Mouse (Mus musculus): Measurements from ENCODE around the gene Trip12. TPM values are rescaled to one million over a fixed set of nuclear protein-coding genes. Genes with fewer than 3 reads are reported as not detected.

Gene Trip12
- polyA plus RNA-seq, 1 experiment from 2014 or later: 37.3 TPM

DNA sequence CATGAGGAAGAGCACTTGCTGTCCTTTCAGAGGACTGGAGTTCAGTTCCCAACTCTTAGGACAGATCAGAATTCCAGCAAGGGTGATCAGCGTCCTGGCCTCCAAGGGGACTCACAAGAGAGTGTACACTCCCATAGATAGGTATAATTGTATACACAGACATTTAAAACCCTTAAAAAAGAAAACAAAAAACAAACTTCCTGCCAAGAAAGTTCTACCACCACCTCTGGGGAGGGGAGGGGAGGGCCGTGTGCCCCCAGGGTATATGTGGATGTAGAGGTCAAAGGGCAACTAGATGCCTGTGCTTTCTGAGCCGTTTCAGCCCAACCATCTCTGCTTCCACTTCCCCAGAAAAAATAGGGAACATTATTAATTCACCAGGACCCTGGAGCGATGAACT lies 32.6 kb upstream of the Trip12 start:
- Histone ChIP-seq H3K36me3 (no peaks in the 10 kb centered on the region), H3K4me2 (no peak overlapping the region), H3K4me1 (no peaks in the 10 kb centered on the region), H3K27ac (replicated peaks) (no peak overlapping the region), H3K27me3 (replicated peaks) (no peaks in the 10 kb centered on the region), H3K9me3 (replicated peaks) (no peaks in the 10 kb centered on the region), H3K4me3 (replicated peaks) (no peak overlapping the region), H3K9ac (replicated peaks) (no peak overlapping the region)
- WGBS: 77% methylated on average over 4 of the region's 4 CpGs
- no peak for ATAC-seq (ENCODE audit: low FRiP score)

- no peak overlapping the region for H3K4me2 ChIP-seq
- H3K4me3 ChIP-seq (replicated peaks): no peak overlapping the region
- H3K9me3 ChIP-seq (replicated peaks): no peaks in the 10 kb centered on the region
- 13% methylated on average over 3 of the region's 3 CpGs for WGBS
- no peak for ATAC-seq (ENCODE audit: low FRiP score)
- no peaks in the 10 kb centered on the region for H3K27me3 ChIP-seq (replicated peaks)
- H3K27ac ChIP-seq (replicated peaks): no peak overlapping the region
- no peak overlapping the region for H3K9ac ChIP-seq (replicated peaks)
- no peaks in the 10 kb centered on the region for H3K4me1 ChIP-seq
- H3K36me3 ChIP-seq: no peaks in the 10 kb centered on the region
Observed at GRCm38 (mm10) chr1:84872105-84872504, 31.8 kb upstream of the Trip12 start.

GRCm38 (mm10) chr1:84871131-84871530 lies 30.8 kb upstream of the Trip12 start:
- Histone ChIP-seq H3K27me3 (replicated peaks) (no peaks in the 10 kb centered on the region), H3K4me3 (replicated peaks) (no peak overlapping the region), H3K36me3 (no peaks in the 10 kb centered on the region), H3K4me1 (no peaks in the 10 kb centered on the region), H3K4me2 (no peak overlapping the region), H3K9ac (replicated peaks) (no peak overlapping the region), H3K27ac (replicated peaks) (no peak overlapping the region), H3K9me3 (replicated peaks) (no peaks in the 10 kb centered on the region)
- 70% methylated on average over 6 of the region's 6 CpGs for WGBS
- ATAC-seq (ENCODE audit: low FRiP score): no peak

GRCm38 (mm10) chr1:84869498-84869897 lies 29.2 kb upstream of the Trip12 start:
- no peaks in the 10 kb centered on the region for H3K27me3 ChIP-seq (replicated peaks)
- H3K9ac ChIP-seq (replicated peaks): no peak overlapping the region
- H3K9me3 ChIP-seq (replicated peaks): no peaks in the 10 kb centered on the region
- no peak overlapping the region for H3K27ac ChIP-seq (replicated peaks)
- H3K4me3 ChIP-seq (replicated peaks): no peak overlapping the region
- no peaks in the 10 kb centered on the region for H3K4me1 ChIP-seq
- no peak for ATAC-seq (ENCODE audit: low FRiP score)
- WGBS: 65% methylated on average over 7 of the region's 7 CpGs
- H3K36me3 ChIP-seq: no peaks in the 10 kb centered on the region
- H3K4me2 ChIP-seq: no peak overlapping the region

DNA sequence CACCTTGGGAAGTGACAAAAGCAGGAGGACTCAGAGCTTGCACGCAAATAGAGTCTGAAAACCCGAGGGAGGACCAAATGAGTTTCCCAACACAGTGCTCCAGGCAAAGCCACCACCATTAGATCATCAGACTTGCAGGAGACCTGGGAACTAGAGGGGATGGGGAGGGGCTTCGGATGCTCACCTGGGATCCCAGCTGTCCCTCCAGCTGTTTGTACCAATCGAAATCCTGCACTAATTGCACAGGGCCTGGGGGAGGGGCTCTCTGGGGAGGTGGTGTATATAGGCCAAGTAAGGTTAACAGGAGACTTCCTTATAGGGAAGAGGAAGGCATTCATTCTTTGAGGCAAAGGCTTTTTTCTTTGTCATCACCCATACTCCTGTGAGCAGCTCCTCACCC lies 28.5 kb upstream of the Trip12 start:
- Histone ChIP-seq H3K4me2 (no peak overlapping the region), H3K4me1 (no peaks in the 10 kb centered on the region), H3K27ac (replicated peaks) (no peak overlapping the region), H3K4me3 (replicated peaks) (no peak overlapping the region), H3K9ac (replicated peaks) (no peak overlapping the region), H3K9me3 (replicated peaks) (no peaks in the 10 kb centered on the region), H3K36me3 (no peaks in the 10 kb centered on the region), H3K27me3 (replicated peaks) (no peaks in the 10 kb centered on the region)
- ATAC-seq (ENCODE audit: low FRiP score): no peak
- WGBS: 65% methylated on average over 4 of the region's 4 CpGs

DNA sequence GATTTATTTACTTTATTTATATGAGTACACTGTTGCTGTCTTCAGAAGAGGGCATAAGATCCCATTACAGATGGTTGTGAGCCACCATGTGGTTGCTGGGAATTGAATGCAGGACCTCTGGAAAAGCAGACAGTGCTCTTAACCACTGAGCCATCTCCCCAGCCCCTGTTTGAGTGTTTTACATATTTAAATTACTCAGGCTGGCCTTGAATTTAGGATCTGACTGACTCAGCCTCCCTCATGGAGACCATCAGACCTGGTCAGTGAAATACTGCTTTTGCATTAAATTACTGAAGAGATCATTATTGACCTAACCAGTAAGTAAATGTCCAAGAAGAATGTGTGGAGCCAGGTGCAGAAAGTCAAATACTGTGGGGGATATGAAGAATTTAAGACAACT lies 28.0 kb upstream of the Trip12 start:
- H3K9ac ChIP-seq (replicated peaks): no peak overlapping the region
- no peak overlapping the region for H3K4me2 ChIP-seq
- no peaks in the 10 kb centered on the region for H3K36me3 ChIP-seq
- H3K27me3 ChIP-seq (replicated peaks): no peaks in the 10 kb centered on the region
- no peaks in the 10 kb centered on the region for H3K9me3 ChIP-seq (replicated peaks)
- no peak for ATAC-seq (ENCODE audit: low FRiP score)
- no peak overlapping the region for H3K4me3 ChIP-seq (replicated peaks)
- no peak overlapping the region for H3K27ac ChIP-seq (replicated peaks)
- no peaks in the 10 kb centered on the region for H3K4me1 ChIP-seq

GRCm38 (mm10) chr1:84866706-84867230 lies 26.5 kb upstream of the Trip12 start:
- no peak for ATAC-seq (ENCODE audit: low FRiP score)
- Histone ChIP-seq H3K4me1 (no peaks in the 10 kb centered on the region), H3K27me3 (replicated peaks) (no peaks in the 10 kb centered on the region), H3K27ac (replicated peaks) (no peak overlapping the region), H3K4me2 (no peak overlapping the region), H3K9me3 (replicated peaks) (no peaks in the 10 kb centered on the region), H3K36me3 (no peaks in the 10 kb centered on the region), H3K4me3 (replicated peaks) (no peak overlapping the region), H3K9ac (replicated peaks) (no peak overlapping the region)
- WGBS: 94% methylated on average over 3 of the region's 3 CpGs

- H3K4me2 ChIP-seq: no peak overlapping the region
- H3K9me3 ChIP-seq (replicated peaks): no peaks in the 10 kb centered on the region
- no peak overlapping the region for H3K9ac ChIP-seq (replicated peaks)
- no peaks in the 10 kb centered on the region for H3K36me3 ChIP-seq
- 90% methylated on average over 6 of the region's 6 CpGs for WGBS
- no peak for ATAC-seq (ENCODE audit: low FRiP score)
- no peaks in the 10 kb centered on the region for H3K4me1 ChIP-seq
- H3K4me3 ChIP-seq (replicated peaks): no peak overlapping the region
- H3K27me3 ChIP-seq (replicated peaks): no peaks in the 10 kb centered on the region
- H3K27ac ChIP-seq (replicated peaks): no peak overlapping the region
Observed at GRCm38 (mm10) chr1:84866231-84866630, 25.9 kb upstream of the Trip12 start.

- H3K4me2 ChIP-seq: no peak overlapping the region
Observed at GRCm38 (mm10) chr1:84864645-84865044, 24.3 kb upstream of the Trip12 start.

GRCm38 (mm10) chr1:84861255-84861630 lies 20.9 kb upstream of the Trip12 start:
- H3K4me3 ChIP-seq (replicated peaks): no peak overlapping the region
- no peak for ATAC-seq (ENCODE audit: low FRiP score)
- H3K27me3 ChIP-seq (replicated peaks): no peaks in the 10 kb centered on the region
- 72% methylated on average over 1 of the region's 1 CpGs for WGBS
- no peak overlapping the region for H3K27ac ChIP-seq (replicated peaks)
- H3K36me3 ChIP-seq: no peaks in the 10 kb centered on the region
- no peak overlapping the region for H3K4me2 ChIP-seq
- H3K9ac ChIP-seq (replicated peaks): no peak overlapping the region
- no peaks in the 10 kb centered on the region for H3K4me1 ChIP-seq
- no peaks in the 10 kb centered on the region for H3K9me3 ChIP-seq (replicated peaks)

More at GRCm38 (mm10) chr1:84864645-84865044, 24.3 kb upstream of the Trip12 start:
- no peaks in the 10 kb centered on the region for H3K27me3 ChIP-seq (replicated peaks)
- H3K4me3 ChIP-seq (replicated peaks): no peak overlapping the region
- H3K4me1 ChIP-seq: no peaks in the 10 kb centered on the region
- H3K9me3 ChIP-seq (replicated peaks): no peaks in the 10 kb centered on the region
- H3K36me3 ChIP-seq: no peaks in the 10 kb centered on the region
- 65% methylated on average over 2 of the region's 2 CpGs for WGBS
- no peak overlapping the region for H3K9ac ChIP-seq (replicated peaks)
- no peak overlapping the region for H3K27ac ChIP-seq (replicated peaks)
- ATAC-seq (ENCODE audit: low FRiP score): no peak

DNA sequence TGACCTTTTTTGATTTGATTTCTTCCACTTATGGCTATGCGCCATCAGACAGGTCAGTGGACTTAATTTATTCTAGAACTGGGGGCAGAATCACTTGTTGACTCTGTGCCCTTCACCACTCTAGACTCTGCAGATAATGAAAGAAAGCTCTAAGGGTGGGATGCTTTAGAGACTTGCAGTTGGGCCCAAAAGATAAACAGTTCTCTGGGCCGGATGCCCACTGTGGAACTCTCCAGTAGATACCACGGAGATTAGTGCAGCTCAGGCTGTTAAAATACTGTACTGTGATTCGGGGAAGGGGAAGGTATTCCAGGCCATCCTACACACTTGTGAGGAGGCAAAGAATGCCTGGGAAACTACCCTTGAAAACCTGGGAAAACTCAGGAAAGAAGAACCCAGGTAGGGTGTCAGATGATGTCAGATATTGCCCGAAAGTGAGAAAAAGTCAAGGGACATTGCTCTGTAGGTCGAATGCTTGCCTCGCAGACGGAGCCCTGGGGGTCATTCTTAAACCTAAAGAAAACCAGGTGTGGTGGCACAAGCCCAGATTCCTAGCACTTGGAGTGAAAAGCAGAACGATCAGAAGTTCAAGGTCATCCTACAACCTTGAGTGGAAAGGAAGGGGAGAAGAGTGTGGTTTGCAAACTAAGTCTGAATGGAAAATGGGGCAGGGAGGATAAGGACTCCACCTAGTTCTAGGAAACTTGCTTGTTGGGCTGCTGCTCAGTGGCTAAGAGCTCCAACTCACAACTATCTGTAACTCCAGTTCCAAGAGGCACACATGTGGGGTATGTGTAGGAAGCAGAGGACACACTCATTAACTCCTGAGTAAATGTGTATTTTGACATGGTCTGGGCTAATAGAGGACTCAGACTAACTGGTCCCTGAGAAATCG lies 20.3 kb upstream of the Trip12 start:
- no peak for ATAC-seq (ENCODE audit: low FRiP score)
- no peaks in the 10 kb centered on the region for H3K36me3 ChIP-seq
- H3K4me3 ChIP-seq (replicated peaks): no peak overlapping the region
- WGBS: 87% methylated on average over 10 of the region's 10 CpGs
- H3K27ac ChIP-seq (replicated peaks): no peak overlapping the region
- no peak overlapping the region for H3K4me2 ChIP-seq
- no peaks in the 10 kb centered on the region for H3K4me1 ChIP-seq
- H3K9me3 ChIP-seq (replicated peaks): no peaks in the 10 kb centered on the region
- no peak overlapping the region for H3K9ac ChIP-seq (replicated peaks)
- no peaks in the 10 kb centered on the region for H3K27me3 ChIP-seq (replicated peaks)

DNA sequence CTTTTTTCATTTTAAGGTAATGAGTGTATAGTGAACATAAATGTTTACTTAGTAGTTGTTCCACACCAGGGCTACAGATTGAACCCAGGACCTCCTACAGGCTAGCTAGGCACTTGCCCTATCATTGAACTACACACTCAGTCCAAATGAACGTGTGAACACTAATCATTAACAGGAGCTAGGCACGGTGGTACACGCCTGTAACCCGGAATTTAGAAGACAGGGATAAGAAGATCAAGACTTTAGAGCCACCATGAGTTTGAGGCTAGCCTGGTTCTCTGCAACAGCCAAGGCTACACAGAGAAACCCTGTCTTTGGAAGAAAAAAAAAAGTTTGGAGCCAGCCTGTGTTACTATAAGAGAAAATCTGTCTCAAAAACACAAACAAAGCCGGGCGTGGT lies 19.3 kb upstream of the Trip12 start:
- Histone ChIP-seq H3K27me3 (replicated peaks) (no peaks in the 10 kb centered on the region), H3K4me3 (replicated peaks) (no peak overlapping the region), H3K9me3 (replicated peaks) (no peaks in the 10 kb centered on the region), H3K27ac (replicated peaks) (no peak overlapping the region), H3K4me1 (no peaks in the 10 kb centered on the region), H3K4me2 (no peak overlapping the region), H3K9ac (replicated peaks) (no peak overlapping the region), H3K36me3 (no peaks in the 10 kb centered on the region)
- ATAC-seq (ENCODE audit: low FRiP score): no peak
- 94% methylated on average over 6 of the region's 6 CpGs for WGBS

Measured in neural tube, embryonic 15.5 days (tissue).